Mouse (Mus musculus) kidney, adult 2 months (tissue): ENCODE data around the gene Cep55.

ENCODE experiments used
- CTCF ChIP-seq: fragments of 200-500 bp; conservative IDR thresholded peaks from 2 replicates; pipeline ENCODE4 v1.5.1; 2011; ENCODE audit warnings: low read depth, mild to moderate bottlenecking, control low read depth, low read length, moderate library complexity, mixed read lengths; ENCODE audit not compliant: insufficient read depth, insufficient read length
- POLR2A ChIP-seq: fragments of 200-500 bp; IDR thresholded peaks from one replicate; pipeline ENCODE4 v1.6.1; 2011; ENCODE audit warnings: low read depth, low read length, control low read depth

DNA sequence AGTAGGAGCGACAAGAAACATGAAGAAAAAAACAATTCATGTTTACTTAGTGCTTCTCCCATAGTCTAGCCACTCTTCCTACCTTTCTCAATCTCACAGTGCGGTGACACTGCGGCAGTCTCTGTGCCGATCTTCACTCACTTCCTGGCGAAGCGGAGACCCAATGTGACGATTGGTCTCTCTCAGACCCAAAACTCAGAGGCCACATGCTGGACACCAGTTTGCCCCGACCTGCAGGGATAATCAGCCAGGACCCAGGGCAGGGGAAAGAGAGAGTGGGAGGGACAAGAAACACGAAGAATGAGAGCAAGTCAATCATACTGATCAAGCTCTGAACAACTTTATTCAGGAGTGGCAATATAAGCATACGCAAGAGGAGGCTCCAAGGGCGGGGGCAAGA is 20.2 kb downstream of the Cep55 start:
- TF ChIP-seq CTCF (no peak), POLR2A (no peak)
